Mouse (Mus musculus) midbrain, embryonic 10.5 days (tissue): Measurements from ENCODE around the gene Specc1l. TPM values are rescaled to one million over a fixed set of nuclear protein-coding genes. Genes with fewer than 3 reads are reported as not detected.

ENCODE experiments used
- DNase-seq: peaks from one replicate; pipeline ENCODE4 v3.0.0-alpha.2; 2017; ENCODE audit warnings: low spot score
- H3K27ac ChIP-seq: fragments of 300-500 bp; sonication (generic); replicated peaks from 2 replicates; pipeline ENCODE4 v1.5.1; 2016; ENCODE audit warnings: mild to moderate bottlenecking
- H3K27me3 ChIP-seq: fragments of 300-500 bp; sonication (generic); 2 replicates; pipeline ENCODE4 v1.6.1; 2016; ENCODE audit warnings: low read depth, mild to moderate bottlenecking; ENCODE audit not compliant: poor library complexity, severe bottlenecking
- H3K36me3 ChIP-seq: fragments of 300-500 bp; sonication (generic); 2 replicates; pipeline ENCODE4 v1.6.1; 2016; ENCODE audit warnings: mild to moderate bottlenecking, moderate library complexity
- H3K4me1 ChIP-seq: fragments of 300-500 bp; sonication (generic); 2 replicates; pipeline ENCODE4 v1.6.1; 2016
- H3K4me3 ChIP-seq: fragments of 300-500 bp; sonication (generic); 2 replicates; pipeline ENCODE4 v1.5.1; 2016; ENCODE audit warnings: mild to moderate bottlenecking, moderate library complexity
- H3K9me3 ChIP-seq: fragments of 300-500 bp; sonication (generic); replicated peaks from 2 replicates; pipeline ENCODE4 v1.6.1; 2016; ENCODE audit warnings: mild to moderate bottlenecking
- WGBS: fragments of 180-500 bp; shearing (Covaris S2); methylation state at CpG from one replicate; pipeline ENCODE4 v1.1.7; 2016; 5-methylcytosine and 5-hydroxymethylcytosine counted together
- polyA plus RNA-seq: library from polyadenylated mRNA; unstranded; fragments of >200 nt; fragmentation: Nextera tagmentation; extraction: Ambion mirVana; gene quantifications from 2 replicates; pipeline ENCODE4 v1.2.1, GENCODE M21; 2016

The Specc1l gene
- polyA plus RNA-seq, 1 experiment from 2014 or later: 34.9 TPM

GRCm38 (mm10) chr10:75294362-75294761 lies 82.5 kb downstream of the Specc1l start:
- no peak for DNase-seq
- Histone ChIP-seq H3K9me3 (no peaks in the 10 kb centered on the region), H3K4me3 (no peak overlapping the region), H3K36me3 (peaks cover 47% of the 10 kb centered on the region), H3K27ac (no peak overlapping the region), H3K27me3 (no peaks in the 10 kb centered on the region), H3K4me1 (no peaks in the 10 kb centered on the region)
- 87% methylated on average over 4 of the region's 4 CpGs for WGBS

DNA sequence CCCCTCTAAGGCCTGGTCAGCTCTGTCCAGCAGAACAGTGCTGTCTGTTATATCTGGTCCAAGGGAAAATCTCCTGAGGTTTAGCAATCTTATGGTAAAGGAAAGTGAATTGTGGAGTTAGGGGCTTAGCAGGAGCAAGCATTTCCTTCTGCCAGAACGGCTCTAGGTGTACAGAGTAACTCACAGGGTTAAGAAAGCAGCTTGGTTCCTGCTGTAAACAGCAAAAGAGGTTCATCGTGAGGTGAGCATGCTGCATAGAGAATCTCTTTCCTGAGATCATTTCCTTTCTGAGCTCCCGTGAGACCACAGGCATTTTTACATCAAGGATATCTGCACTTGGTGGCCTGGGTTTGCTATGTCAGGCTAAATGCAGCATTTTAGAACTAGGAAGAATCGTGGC lies 83.1 kb downstream of the Specc1l start:
- H3K9me3 ChIP-seq: no peaks in the 10 kb centered on the region
- WGBS: 82% methylated on average over 4 of the region's 4 CpGs
- H3K4me3 ChIP-seq: no peak overlapping the region
- peaks cover 47% of the 10 kb centered on the region for H3K36me3 ChIP-seq
- no peak for DNase-seq
- H3K27ac ChIP-seq: no peak overlapping the region
- no peaks in the 10 kb centered on the region for H3K27me3 ChIP-seq
- H3K4me1 ChIP-seq: no peaks in the 10 kb centered on the region

- Histone ChIP-seq H3K4me1 (no peaks in the 10 kb centered on the region), H3K27me3 (no peaks in the 10 kb centered on the region), H3K27ac (no peak overlapping the region), H3K4me3 (no peak overlapping the region), H3K9me3 (no peaks in the 10 kb centered on the region), H3K36me3 (peaks cover 55% of the 10 kb centered on the region)
- 85% methylated on average over 5 of the region's 5 CpGs for WGBS
- no peak for DNase-seq
These were observed 86.7 kb downstream of the Specc1l start for GRCm38 (mm10) chr10:75298608-75299007.

- 96% methylated on average over 5 of the region's 5 CpGs for WGBS
- no peaks in the 10 kb centered on the region for H3K9me3 ChIP-seq
- DNase-seq: no peak
- no peak overlapping the region for H3K4me3 ChIP-seq
- no peak overlapping the region for H3K27ac ChIP-seq
- H3K4me1 ChIP-seq: peaks cover 8% of the 10 kb centered on the region; the same call in 1 of the 2 replicates
- H3K36me3 ChIP-seq: peaks cover 63% of the 10 kb centered on the region
- H3K27me3 ChIP-seq: no peaks in the 10 kb centered on the region
These were observed 88.0 kb downstream of the Specc1l start for GRCm38 (mm10) chr10:75299785-75300418.

DNA sequence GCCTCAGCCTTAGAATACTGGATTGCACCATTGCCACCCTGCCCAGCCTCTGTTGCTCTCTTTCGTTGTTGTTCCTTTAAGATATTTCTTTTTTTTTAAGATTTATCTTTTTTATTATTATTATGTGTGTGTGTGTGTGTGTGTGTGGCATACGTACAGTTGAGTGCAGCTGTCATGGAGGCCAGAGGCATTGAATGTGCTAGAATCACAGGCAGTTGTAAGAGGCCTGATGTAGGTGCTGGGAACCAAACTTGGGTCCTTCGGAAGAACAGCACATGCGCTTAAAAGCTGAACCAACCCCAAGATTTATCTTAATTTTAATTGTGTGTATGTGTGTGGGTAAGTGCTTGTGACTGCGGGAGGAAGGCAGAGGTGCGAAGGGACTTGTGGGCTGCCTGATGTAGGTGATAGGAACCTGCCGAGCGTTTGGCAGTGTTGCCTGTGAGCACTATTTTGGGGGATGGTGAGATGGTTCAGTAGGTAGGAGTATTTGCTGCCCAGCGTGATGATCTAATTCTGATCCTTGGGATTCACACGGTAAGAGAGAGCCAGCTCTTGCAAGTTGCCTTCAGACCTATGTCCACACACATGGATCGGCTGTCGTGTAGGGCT lies 89.4 kb downstream of the Specc1l start:
- 92% methylated on average over 12 of the region's 12 CpGs for WGBS
- Histone ChIP-seq H3K27me3 (no peaks in the 10 kb centered on the region), H3K4me3 (no peak overlapping the region), H3K9me3 (no peaks in the 10 kb centered on the region), H3K4me1 (peaks cover 8% of the 10 kb centered on the region; the same call in 1 of the 2 replicates), H3K27ac (no peak overlapping the region), H3K36me3 (peaks cover 56% of the 10 kb centered on the region)
- DNase-seq: no peak

DNA sequence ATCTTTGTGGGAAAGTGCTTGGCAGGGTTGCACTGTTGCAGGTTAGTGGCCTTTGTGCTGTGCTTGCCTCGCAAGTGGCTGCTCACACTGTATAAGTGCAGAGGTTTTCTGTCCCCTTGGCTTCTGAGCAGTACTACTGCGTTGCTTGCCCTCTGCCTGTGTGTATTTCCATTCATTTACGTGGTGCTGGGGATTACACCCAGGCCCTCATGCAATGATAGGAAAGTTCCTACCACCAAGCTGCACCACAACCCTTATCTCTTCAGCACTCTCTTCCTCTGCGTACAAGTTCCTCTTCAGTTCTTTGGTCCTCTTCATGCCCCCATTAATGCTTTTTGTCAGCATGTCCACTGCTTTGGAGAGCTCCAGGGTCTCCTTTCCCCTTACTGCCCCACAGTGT lies 90.1 kb downstream of the Specc1l start:
- no peak for DNase-seq
- Histone ChIP-seq H3K27ac (no peak overlapping the region), H3K4me3 (no peak overlapping the region), H3K9me3 (no peaks in the 10 kb centered on the region), H3K36me3 (peaks cover 58% of the 10 kb centered on the region), H3K27me3 (no peaks in the 10 kb centered on the region), H3K4me1 (peaks cover 8% of the 10 kb centered on the region; the same call in 1 of the 2 replicates)
- 93% methylated on average over 4 of the region's 4 CpGs for WGBS

- no peak for DNase-seq
These were observed 90.7 kb downstream of the Specc1l start for GRCm38 (mm10) chr10:75302536-75302935.

DNA sequence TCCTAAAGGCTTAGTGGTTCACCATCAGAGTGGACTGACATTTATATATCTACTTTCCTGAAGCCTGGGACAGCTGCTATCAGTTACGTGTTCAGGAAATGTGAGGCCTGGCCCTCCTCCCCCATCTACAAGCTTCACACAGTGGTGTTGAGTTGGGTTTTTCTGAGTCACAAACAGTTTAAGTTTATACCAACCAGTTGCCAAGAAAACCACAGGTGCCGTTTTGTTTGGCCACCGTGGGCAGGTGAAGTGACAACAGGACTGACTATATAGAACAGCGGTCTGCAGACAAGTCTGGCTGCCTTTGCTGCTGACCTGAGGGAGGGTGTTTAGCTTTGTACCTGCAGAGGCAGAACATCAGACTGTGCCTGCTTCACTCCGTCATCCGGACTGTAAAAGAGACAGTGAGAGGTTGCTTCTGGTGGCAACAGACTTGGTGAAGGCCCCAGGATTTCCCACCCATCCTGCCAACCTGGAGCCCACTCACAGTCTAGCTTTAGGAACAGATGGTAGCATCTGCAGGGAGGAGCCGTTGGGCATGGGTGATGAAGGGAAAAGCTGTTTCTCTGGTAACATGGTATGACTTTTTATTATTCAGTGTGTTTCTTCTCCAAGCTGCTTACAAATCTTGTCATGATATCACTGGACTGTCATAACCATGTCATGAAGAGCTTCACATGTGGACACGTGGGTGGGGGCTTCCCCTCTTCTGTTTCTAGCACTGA lies 91.6 kb downstream of the Specc1l start:
- Histone ChIP-seq H3K27ac (no peak overlapping the region), H3K4me3 (no peak overlapping the region), H3K36me3 (peaks cover 71% of the 10 kb centered on the region), H3K27me3 (no peaks in the 10 kb centered on the region), H3K4me1 (peaks cover 8% of the 10 kb centered on the region; the same call in 1 of the 2 replicates), H3K9me3 (no peaks in the 10 kb centered on the region)
- DNase-seq: no peak
- WGBS: 90% methylated on average over 8 of the region's 8 CpGs

More at GRCm38 (mm10) chr10:75302536-75302935, 90.7 kb downstream of the Specc1l start:
- H3K9me3 ChIP-seq: no peaks in the 10 kb centered on the region
- 85% methylated on average over 4 of the region's 4 CpGs for WGBS
- H3K27ac ChIP-seq: no peak overlapping the region
- peaks cover 8% of the 10 kb centered on the region; the same call in 1 of the 2 replicates for H3K4me1 ChIP-seq
- no peaks in the 10 kb centered on the region for H3K27me3 ChIP-seq
- peaks cover 62% of the 10 kb centered on the region for H3K36me3 ChIP-seq
- H3K4me3 ChIP-seq: no peak overlapping the region

- Histone ChIP-seq H3K4me1 (peaks cover 8% of the 10 kb centered on the region; the same call in 1 of the 2 replicates), H3K27me3 (no peaks in the 10 kb centered on the region), H3K4me3 (no peak overlapping the region), H3K9me3 (no peaks in the 10 kb centered on the region), H3K36me3 (peaks cover 71% of the 10 kb centered on the region), H3K27ac (peak overlapping the region; percentile 42; the same call in 1 of the 2 replicates)
- no peak for DNase-seq
- WGBS: 85% methylated on average over 5 of the region's 5 CpGs
These were observed 92.2 kb downstream of the Specc1l start for GRCm38 (mm10) chr10:75304049-75304405.

DNA sequence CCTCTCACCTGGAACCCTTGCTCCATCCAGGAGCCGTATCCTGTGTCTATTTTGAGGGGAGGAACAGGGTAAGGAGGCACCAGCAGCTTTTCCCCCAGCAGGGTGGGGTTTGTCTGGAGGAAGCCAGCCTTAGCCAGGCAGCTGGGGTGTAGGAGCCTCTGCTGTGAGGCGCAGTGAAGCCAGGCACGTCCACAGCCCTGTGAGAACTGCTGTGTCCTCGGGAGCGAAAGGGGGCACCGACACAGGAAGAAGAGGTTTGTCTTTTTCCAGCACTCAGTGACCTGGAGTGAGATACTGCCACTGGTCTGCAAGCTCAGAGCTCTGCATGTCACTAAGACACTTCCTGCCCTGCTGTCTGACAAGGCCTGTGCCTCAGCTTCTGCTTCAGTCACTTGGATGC lies 92.5 kb downstream of the Specc1l start:
- DNase-seq: no peak
- Histone ChIP-seq H3K4me3 (no peak overlapping the region), H3K27me3 (no peaks in the 10 kb centered on the region), H3K27ac (peak overlapping the region; percentile 42; the same call in 1 of the 2 replicates), H3K4me1 (peaks cover 8% of the 10 kb centered on the region; the same call in 1 of the 2 replicates), H3K36me3 (peaks cover 73% of the 10 kb centered on the region), H3K9me3 (no peaks in the 10 kb centered on the region)
- 69% methylated on average over 6 of the region's 6 CpGs for WGBS

GRCm38 (mm10) chr10:75307130-75307529 lies 95.3 kb downstream of the Specc1l start:
- peaks cover 8% of the 10 kb centered on the region; the same call in 1 of the 2 replicates for H3K4me1 ChIP-seq
- no peaks in the 10 kb centered on the region for H3K9me3 ChIP-seq
- H3K4me3 ChIP-seq: no peak overlapping the region
- H3K27ac ChIP-seq: no peak overlapping the region
- WGBS: 94% methylated on average over 7 of the region's 7 CpGs
- peaks cover 90% of the 10 kb centered on the region for H3K36me3 ChIP-seq
- no peak for DNase-seq
- H3K27me3 ChIP-seq: no peaks in the 10 kb centered on the region

DNA sequence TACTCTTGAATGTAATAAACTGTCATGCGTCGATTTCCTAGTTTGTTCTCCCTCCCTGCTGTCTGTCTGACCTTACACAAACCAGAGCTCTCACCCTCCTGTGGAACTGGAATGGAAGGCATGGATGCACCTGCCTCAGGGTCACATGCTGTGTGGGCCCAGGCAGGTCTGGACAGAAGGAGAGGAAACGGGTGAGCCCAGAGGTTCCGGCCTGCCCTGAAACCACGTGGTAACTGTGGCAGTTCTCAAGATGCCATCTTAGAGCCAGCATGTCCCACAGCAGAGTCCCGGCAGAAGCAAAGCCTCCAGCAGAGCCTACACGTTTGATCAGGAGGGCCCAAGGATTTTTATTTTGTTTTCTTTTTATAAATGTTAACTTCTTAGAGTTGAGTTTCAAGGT lies 100.5 kb downstream of the Specc1l start:
- WGBS: 83% methylated on average over 7 of the region's 7 CpGs
- peaks cover 15% of the 10 kb centered on the region for H3K4me1 ChIP-seq
- no peaks in the 10 kb centered on the region for H3K9me3 ChIP-seq
- H3K27ac ChIP-seq: no peak overlapping the region
- no peak for DNase-seq
- peaks cover 23% of the 10 kb centered on the region for H3K27me3 ChIP-seq
- no peak overlapping the region for H3K4me3 ChIP-seq
- peaks cover 58% of the 10 kb centered on the region for H3K36me3 ChIP-seq
